Mouse (Mus musculus): ENCODE results near the gene Med19. TPM values are rescaled to one million over a fixed set of nuclear protein-coding genes. Genes with fewer than 3 reads are reported as not detected.
"Not testable (repeated sequence)": the region's sequence is repeated elsewhere in the genome, so short reads cannot be mapped to it uniquely, and the experiment has no call there.

Gene Med19
- polyA plus RNA-seq, 1 experiment from 2014 or later, result 64.5 TPM

DNA sequence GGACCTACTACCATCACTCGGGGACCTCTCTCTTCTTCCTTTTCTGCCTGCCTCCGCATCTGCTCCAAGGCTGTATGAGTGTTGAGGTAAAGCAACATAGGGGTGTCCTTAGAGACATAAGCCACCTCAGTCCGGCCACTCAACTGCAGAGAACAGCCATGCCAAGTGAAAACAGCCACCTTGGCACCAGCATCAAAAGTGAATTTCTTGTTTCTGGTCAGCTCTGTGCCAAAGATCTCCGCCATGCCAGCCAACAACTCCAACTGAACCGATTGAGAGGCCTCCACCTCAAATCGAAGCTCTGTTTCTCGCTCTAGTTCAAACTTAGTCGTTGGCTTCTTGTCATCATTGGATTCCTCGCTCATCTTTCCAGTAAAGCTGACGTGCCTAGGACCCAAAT lies 47.6 kb downstream of the Med19 start:
- no peak overlapping the region for H3K27ac ChIP-seq (ENCODE audit: low read depth, low read length)
- H3K4me2 ChIP-seq (ENCODE audit: low read depth, low read length), result no peak overlapping the region
- H3K9me3 ChIP-seq (ENCODE audit: control insufficient read depth, low read length), result no peaks in the 10 kb centered on the region
- no peak overlapping the region for H3K9ac ChIP-seq (replicated peaks; ENCODE audit: low read depth, low read length)
- no peak for ATAC-seq (ENCODE audit: low read depth)
- H3K4me1 ChIP-seq (ENCODE audit: control insufficient read depth, insufficient read depth, low read length), result peaks cover 18% of the 10 kb centered on the region
- H3K36me3 ChIP-seq (ENCODE audit: control insufficient read depth, insufficient read depth, low read length), result peaks cover 16% of the 10 kb centered on the region
- no peak overlapping the region for H3K4me3 ChIP-seq (ENCODE audit: low read depth, low read length)
- H3K27me3 ChIP-seq (ENCODE audit: control insufficient read depth, insufficient read depth, low read length), result no peaks in the 10 kb centered on the region
- 96% methylated on average over 10 of the region's 10 CpGs for WGBS

DNA sequence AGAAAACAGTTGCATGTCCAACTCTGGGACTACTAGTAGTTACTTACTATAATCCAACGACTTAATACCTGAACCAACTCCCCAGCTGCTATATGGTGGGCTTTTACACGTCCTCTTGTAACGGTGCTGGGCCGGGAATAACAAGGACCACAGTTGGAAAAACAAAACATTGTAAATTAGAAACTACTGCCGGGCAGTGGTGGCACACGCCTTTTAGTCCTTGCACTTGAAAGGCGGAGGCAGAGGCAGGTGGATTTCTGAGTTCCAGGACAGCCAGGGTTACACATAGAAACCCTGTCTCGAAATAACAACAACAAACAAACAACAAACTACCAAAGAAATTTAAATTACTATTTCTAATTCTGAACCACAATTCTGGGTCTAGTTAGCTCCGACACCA lies 48.5 kb downstream of the Med19 start:
- no peaks in the 10 kb centered on the region for H3K27me3 ChIP-seq (ENCODE audit: control insufficient read depth, insufficient read depth, low read length)
- H3K9ac ChIP-seq (replicated peaks; ENCODE audit: low read depth, low read length), result peak overlapping the region; percentile 42; the same call in 1 of the 2 replicates
- peak overlapping the region; percentile 55 for H3K4me3 ChIP-seq (ENCODE audit: low read depth, low read length)
- ATAC-seq (ENCODE audit: low read depth), result peak; percentile 31
- no peaks in the 10 kb centered on the region for H3K9me3 ChIP-seq (ENCODE audit: control insufficient read depth, low read length)
- H3K4me2 ChIP-seq (ENCODE audit: low read depth, low read length), result peak overlapping the region; percentile 94
- H3K27ac ChIP-seq (ENCODE audit: low read depth, low read length), result no peak overlapping the region
- 3% methylated on average over 9 of the region's 9 CpGs for WGBS
- H3K4me1 ChIP-seq (ENCODE audit: control insufficient read depth, insufficient read depth, low read length), result peaks cover 18% of the 10 kb centered on the region
- peaks cover 16% of the 10 kb centered on the region for H3K36me3 ChIP-seq (ENCODE audit: control insufficient read depth, insufficient read depth, low read length)

DNA sequence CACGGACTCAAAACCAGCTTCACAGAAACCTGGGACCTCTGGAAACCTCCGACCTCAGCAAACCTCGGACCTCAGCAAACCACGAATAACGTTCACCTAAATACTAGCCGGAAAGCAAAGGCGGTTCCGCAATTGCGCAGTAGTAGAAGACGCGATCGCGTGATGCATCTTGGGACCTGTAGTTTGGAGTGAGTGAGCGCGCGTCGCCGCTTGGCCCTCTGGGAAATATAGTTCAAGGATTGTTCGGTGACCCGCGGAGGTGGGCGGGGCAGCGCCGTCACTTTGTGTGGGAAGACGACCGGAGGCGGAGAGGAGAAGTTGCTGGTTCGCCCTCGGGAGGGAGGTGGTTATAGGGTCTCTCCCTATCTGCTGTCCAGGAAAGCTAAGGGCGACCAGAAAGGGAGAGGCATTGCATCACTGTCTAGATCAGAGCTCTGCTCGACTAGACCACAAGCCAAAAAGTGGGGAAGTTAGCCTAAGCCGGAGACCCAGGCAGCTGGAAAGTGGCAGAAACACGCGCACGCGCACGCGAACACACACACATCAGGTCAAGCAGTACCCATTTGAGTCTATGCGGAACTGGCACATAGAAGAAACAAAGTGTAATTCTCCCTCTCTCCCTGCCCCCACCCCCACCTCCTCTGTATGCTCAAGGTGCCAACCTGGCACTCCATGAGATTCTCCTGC lies 49.1 kb downstream of the Med19 start, which contains the start of gene Clp1:
Clp1 (minus strand) TSS at position 179 of the 687 bp plus-strand sequence.
- Histone ChIP-seq H3K27me3 (ENCODE audit: control insufficient read depth, insufficient read depth, low read length) (no peaks in the 10 kb centered on the region), H3K9me3 (ENCODE audit: control insufficient read depth, low read length) (no peaks in the 10 kb centered on the region), H3K9ac (replicated peaks; ENCODE audit: low read depth, low read length) (peak within 1 kb of the TSS; percentile 43), H3K36me3 (ENCODE audit: control insufficient read depth, insufficient read depth, low read length) (peaks cover 16% of the 10 kb centered on the region), H3K4me2 (ENCODE audit: low read depth, low read length) (peak within 1 kb of the TSS; percentile 94), H3K4me3 (ENCODE audit: low read depth, low read length) (peak within 1 kb of the TSS; percentile 55), H3K4me1 (ENCODE audit: control insufficient read depth, insufficient read depth, low read length) (peaks cover 18% of the 10 kb centered on the region), H3K27ac (ENCODE audit: low read depth, low read length) (peak within 1 kb of the TSS; percentile 81)
- peak; percentile 96 for ATAC-seq (ENCODE audit: low read depth)
- under 1% methylated on average over 39 of the region's 39 CpGs for WGBS

DNA sequence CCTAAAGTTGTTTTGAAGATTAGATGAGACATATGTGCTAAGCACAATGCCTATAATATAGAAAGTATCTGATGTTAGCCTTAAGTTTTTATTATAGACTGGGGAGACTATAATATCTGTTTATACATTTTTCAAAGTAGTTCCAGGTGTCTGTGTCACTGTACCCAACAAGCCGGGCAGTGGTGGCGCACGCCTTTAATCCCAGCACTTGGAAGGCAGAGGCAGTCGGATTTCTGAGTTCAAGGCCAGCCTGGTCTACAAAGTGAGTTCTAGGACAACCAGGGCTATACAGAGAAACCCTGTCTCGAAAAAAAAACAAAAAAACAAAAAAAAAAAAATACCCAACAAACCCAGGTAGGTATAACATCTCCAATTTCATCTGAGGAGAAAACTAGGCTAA lies 50.0 kb downstream of the Med19 start:
- H3K27me3 ChIP-seq (ENCODE audit: control insufficient read depth, insufficient read depth, low read length); H3K4me3 ChIP-seq (ENCODE audit: low read depth, low read length); H3K27ac ChIP-seq (ENCODE audit: low read depth, low read length); H3K9me3 ChIP-seq (ENCODE audit: control insufficient read depth, low read length); H3K9ac ChIP-seq (replicated peaks; ENCODE audit: low read depth, low read length); ATAC-seq (ENCODE audit: low read depth): not testable (repeated sequence)
- WGBS, result 82% methylated on average over 5 of the region's 5 CpGs
- peaks cover 20% of the 10 kb centered on the region for H3K4me1 ChIP-seq (ENCODE audit: control insufficient read depth, insufficient read depth, low read length)
- H3K36me3 ChIP-seq (ENCODE audit: control insufficient read depth, insufficient read depth, low read length), result peaks cover 14% of the 10 kb centered on the region
- H3K4me2 ChIP-seq (ENCODE audit: low read depth, low read length), result peak overlapping the region; percentile 94; the same call in 1 of the 2 replicates

DNA sequence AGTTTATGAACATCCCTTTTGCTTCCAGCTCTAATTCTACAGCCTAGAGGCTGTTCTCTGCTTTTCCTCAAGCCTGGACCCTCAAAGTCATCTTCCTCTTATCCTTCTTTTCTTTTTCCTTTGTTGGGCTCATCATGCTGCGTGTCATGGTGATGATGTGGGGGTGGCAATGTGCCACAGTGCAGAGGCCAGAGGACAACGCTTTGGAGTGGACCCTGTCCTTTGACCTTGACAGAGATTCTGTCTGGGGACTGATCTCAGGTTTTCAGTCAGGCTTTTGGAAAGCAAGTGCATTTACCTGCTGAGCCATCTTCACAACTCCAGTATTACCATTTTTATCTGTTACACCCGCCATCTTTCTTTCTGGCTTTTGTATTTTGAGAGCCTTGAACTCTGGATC lies 53.0 kb downstream of the Med19 start:
- no peak for ATAC-seq (ENCODE audit: low read depth)
- Histone ChIP-seq H3K4me2 (ENCODE audit: low read depth, low read length) (no peak overlapping the region), H3K27me3 (ENCODE audit: control insufficient read depth, insufficient read depth, low read length) (no peaks in the 10 kb centered on the region), H3K9me3 (ENCODE audit: control insufficient read depth, low read length) (no peaks in the 10 kb centered on the region), H3K27ac (ENCODE audit: low read depth, low read length) (no peak overlapping the region), H3K4me1 (ENCODE audit: control insufficient read depth, insufficient read depth, low read length) (peaks cover 24% of the 10 kb centered on the region), H3K36me3 (ENCODE audit: control insufficient read depth, insufficient read depth, low read length) (no peaks in the 10 kb centered on the region), H3K9ac (replicated peaks; ENCODE audit: low read depth, low read length) (no peak overlapping the region), H3K4me3 (ENCODE audit: low read depth, low read length) (no peak overlapping the region)
- WGBS, result 86% methylated on average over 3 of the region's 3 CpGs

DNA sequence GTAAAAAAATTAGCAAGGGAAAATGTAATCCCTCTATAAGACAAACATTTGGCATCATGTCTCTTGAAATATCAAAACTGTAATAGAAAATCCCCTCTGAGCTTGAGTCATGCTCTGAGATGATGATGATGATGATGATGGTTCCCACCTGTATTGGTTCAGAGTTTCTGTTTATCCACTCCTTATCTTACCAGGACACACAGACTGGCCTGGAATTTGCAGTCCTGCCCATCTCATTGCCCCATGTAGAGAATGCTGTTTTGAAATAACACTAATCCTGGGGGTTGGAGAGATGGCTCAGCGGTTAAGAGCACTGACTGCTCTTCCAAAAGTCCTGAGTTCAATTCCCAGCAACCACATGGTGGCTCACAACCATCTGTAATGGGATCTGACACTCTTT lies 54.2 kb downstream of the Med19 start:
- H3K27ac ChIP-seq (ENCODE audit: low read depth, low read length), result no peak overlapping the region
- H3K4me3 ChIP-seq (ENCODE audit: low read depth, low read length), result no peak overlapping the region
- no peak overlapping the region for H3K4me2 ChIP-seq (ENCODE audit: low read depth, low read length)
- no peak for ATAC-seq (ENCODE audit: low read depth)
- no peaks in the 10 kb centered on the region for H3K36me3 ChIP-seq (ENCODE audit: control insufficient read depth, insufficient read depth, low read length)
- H3K27me3 ChIP-seq (ENCODE audit: control insufficient read depth, insufficient read depth, low read length), result no peaks in the 10 kb centered on the region
- H3K9ac ChIP-seq (replicated peaks; ENCODE audit: low read depth, low read length), result no peak overlapping the region
- 89% methylated on average over 1 of the region's 1 CpGs for WGBS
- H3K4me1 ChIP-seq (ENCODE audit: control insufficient read depth, insufficient read depth, low read length), result peaks cover 31% of the 10 kb centered on the region
- H3K9me3 ChIP-seq (ENCODE audit: control insufficient read depth, low read length), result no peaks in the 10 kb centered on the region

DNA sequence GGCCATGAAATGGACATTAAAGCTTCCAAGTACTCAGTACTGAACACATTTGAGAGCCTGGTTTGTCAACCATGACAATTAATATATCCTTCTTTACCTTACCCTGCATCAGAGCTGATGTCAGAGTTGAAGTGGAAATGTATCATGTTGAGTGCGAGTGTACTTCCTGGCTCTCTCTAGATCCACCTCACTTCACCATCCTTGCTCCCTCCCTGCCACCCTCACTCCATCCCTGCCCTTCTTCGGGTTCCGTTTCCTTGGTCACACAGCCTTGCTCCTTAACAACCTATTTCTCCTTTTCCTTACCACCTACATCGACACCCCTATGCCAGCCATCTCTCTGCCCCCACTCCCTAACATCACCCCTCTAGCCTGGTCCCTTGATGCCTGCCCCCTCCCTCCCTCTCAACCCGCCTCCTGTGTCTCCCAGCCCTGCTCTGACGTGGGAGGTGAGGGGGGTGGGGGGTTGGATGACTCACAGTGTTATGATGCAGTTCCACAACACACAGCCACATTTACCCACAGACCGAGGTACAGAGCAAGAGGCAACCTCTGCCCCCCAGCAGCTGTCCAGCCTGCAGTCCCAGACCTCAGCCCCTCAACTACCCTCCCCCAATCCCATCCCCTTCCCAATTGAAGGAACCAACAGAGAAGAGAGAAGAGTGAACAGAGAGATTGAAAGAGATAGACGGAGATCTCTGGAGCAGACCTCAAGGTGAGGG lies 55.5 kb downstream of the Med19 start, which contains the start of gene Ypel4:
Ypel4 (plus strand) TSS at position 480 of the 722 bp plus-strand sequence.
- Histone ChIP-seq H3K27me3 (ENCODE audit: control insufficient read depth, insufficient read depth, low read length) (no peaks in the 10 kb centered on the region), H3K4me3 (ENCODE audit: low read depth, low read length) (peak within 1 kb of the TSS; percentile 61), H3K9me3 (ENCODE audit: control insufficient read depth, low read length) (no peaks in the 10 kb centered on the region), H3K27ac (ENCODE audit: low read depth, low read length) (peak within 1 kb of the TSS; percentile 90), H3K4me1 (ENCODE audit: control insufficient read depth, insufficient read depth, low read length) (peaks cover 36% of the 10 kb centered on the region), H3K9ac (replicated peaks; ENCODE audit: low read depth, low read length) (peak within 1 kb of the TSS; percentile 90), H3K36me3 (ENCODE audit: control insufficient read depth, insufficient read depth, low read length) (no peaks in the 10 kb centered on the region), H3K4me2 (ENCODE audit: low read depth, low read length) (peak within 1 kb of the TSS; percentile 84)
- WGBS, result 4% methylated on average over 8 of the region's 8 CpGs
- peak; percentile 85 for ATAC-seq (ENCODE audit: low read depth)

DNA sequence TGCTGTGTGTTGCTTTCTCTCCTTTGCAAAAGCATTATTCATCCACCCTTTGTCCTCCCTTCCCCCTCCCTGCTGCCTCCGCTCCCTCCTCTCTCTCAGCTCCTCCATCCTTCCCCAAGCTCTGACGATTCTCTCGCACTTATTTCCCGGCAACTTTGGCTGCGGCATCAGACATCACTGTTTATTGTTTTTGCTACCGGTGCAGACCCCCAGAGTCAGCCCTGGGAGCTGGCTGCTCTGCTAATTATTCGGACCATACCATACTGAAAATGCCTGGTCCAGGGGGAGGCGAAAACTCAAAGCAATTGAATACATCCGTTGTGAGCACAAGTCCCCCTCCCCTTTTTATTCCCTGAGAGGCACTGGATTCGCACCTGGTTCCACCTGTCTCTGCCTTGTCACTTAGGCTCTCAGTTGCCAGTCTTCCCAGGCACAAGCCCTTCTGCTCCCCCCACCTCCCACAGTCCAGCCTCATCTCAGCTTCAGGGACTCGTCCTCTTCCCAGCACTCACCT lies 56.2 kb downstream of the Med19 start:
- ATAC-seq (ENCODE audit: low read depth), result peak; percentile 60
- H3K4me1 ChIP-seq (ENCODE audit: control insufficient read depth, insufficient read depth, low read length), result peaks cover 36% of the 10 kb centered on the region

DNA sequence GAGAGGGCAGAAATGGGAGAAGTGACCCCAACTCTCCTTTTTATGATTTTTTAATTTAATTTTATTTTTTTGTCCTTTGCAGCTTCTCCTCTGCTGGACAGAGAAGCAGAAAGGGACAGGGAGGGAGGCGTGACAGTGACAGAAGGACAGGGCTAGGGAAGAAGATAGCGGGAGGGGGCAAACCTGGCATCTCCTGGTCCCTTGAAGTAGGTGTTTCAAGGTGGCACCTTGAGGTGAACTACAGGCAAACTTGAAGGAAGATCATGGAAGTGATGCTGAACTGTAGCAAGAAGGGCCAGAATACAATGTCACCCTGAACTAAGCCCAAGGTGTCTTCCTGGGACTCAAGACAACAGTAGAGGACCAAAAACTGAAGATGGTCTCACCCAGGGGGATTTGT lies 56.7 kb downstream of the Med19 start:
- Histone ChIP-seq H3K4me3 (ENCODE audit: low read depth, low read length) (peak overlapping the region; percentile 61), H3K9me3 (ENCODE audit: control insufficient read depth, low read length) (no peaks in the 10 kb centered on the region)
- ATAC-seq (ENCODE audit: low read depth), result no peak

More for the DNA sequence above, 56.2 kb downstream of the Med19 start:
- H3K4me3 ChIP-seq (ENCODE audit: low read depth, low read length), result peak overlapping the region; percentile 61
- under 1% methylated on average over 11 of the region's 11 CpGs for WGBS
- no peaks in the 10 kb centered on the region for H3K9me3 ChIP-seq (ENCODE audit: control insufficient read depth, low read length)
- H3K27me3 ChIP-seq (ENCODE audit: control insufficient read depth, insufficient read depth, low read length), result no peaks in the 10 kb centered on the region
- H3K4me2 ChIP-seq (ENCODE audit: low read depth, low read length), result peak overlapping the region; percentile 84
- no peaks in the 10 kb centered on the region for H3K36me3 ChIP-seq (ENCODE audit: control insufficient read depth, insufficient read depth, low read length)
- peak overlapping the region; percentile 90 for H3K27ac ChIP-seq (ENCODE audit: low read depth, low read length)
- peak overlapping the region; percentile 90 for H3K9ac ChIP-seq (replicated peaks; ENCODE audit: low read depth, low read length)

More for the DNA sequence above, 56.7 kb downstream of the Med19 start:
- Histone ChIP-seq H3K36me3 (ENCODE audit: control insufficient read depth, insufficient read depth, low read length) (no peaks in the 10 kb centered on the region), H3K4me1 (ENCODE audit: control insufficient read depth, insufficient read depth, low read length) (peaks cover 36% of the 10 kb centered on the region), H3K27me3 (ENCODE audit: control insufficient read depth, insufficient read depth, low read length) (no peaks in the 10 kb centered on the region), H3K9ac (replicated peaks; ENCODE audit: low read depth, low read length) (peak overlapping the region; percentile 90), H3K27ac (ENCODE audit: low read depth, low read length) (peak overlapping the region; percentile 90), H3K4me2 (ENCODE audit: low read depth, low read length) (peak overlapping the region; percentile 84)
- 0% methylated on average over 2 of the region's 2 CpGs for WGBS

Data from neural tube, embryonic 14.5 days (tissue).